Mouse (Mus musculus) MEL (cell line): ENCODE data around the gene Gemin2. TPM values are rescaled to one million over a fixed set of nuclear protein-coding genes. Genes with fewer than 3 reads are reported as not detected.
A peak's percentile ranks its signal among the peaks of the same experiment; 100 is the strongest.

Experiments used
- DNase-seq: peaks from one replicate; pipeline ENCODE4 v3.0.0; 2011; ENCODE audit warnings: low read depth, low spot score
- H3K27ac ChIP-seq: 2 replicates; pipeline ENCODE4 v1.5.1; 2012; ENCODE audit warnings: low read depth, mild to moderate bottlenecking, control low read depth, low read length, moderate library complexity; ENCODE audit not compliant: control insufficient read depth
- H3K27me3 ChIP-seq, 2 experiments: fragments of 150-350 bp in 1 of 2; sonication (generic) in 1 of 2; 2 replicates each; pipeline ENCODE4 v1.6.1; 2012; ENCODE audit warnings: low read length in 2 of 2, mild to moderate bottlenecking in 2 of 2, improper control_type of control experiment in 1 of 2, moderate library complexity in 1 of 2; ENCODE audit not compliant: insufficient read depth in 2 of 2, control insufficient read depth in 1 of 2
- H3K36me3 ChIP-seq, 2 experiments: 2 replicates each; pipeline ENCODE4 v1.6.1; 2012 to 2014; ENCODE audit warnings: low read length in 2 of 2, improper control_type of control experiment in 1 of 2, inconsistent platforms in 1 of 2, mild to moderate bottlenecking in 1 of 2; ENCODE audit not compliant: insufficient read depth in 2 of 2, control insufficient read depth in 1 of 2
- H3K4me1 ChIP-seq, 2 experiments: fragments of 150-350 bp in 1 of 2; sonication (generic) in 1 of 2; 2 replicates each; pipeline ENCODE4 v1.6.1; 2012; ENCODE audit warnings: low read length in 2 of 2, improper control_type of control experiment in 1 of 2, mild to moderate bottlenecking in 1 of 2; ENCODE audit not compliant: insufficient read depth in 2 of 2, control insufficient read depth in 1 of 2
- H3K4me3 ChIP-seq, 2 experiments: fragments of 150-350 bp in 1 of 2; sonication (generic) in 1 of 2; 2 replicates each; pipeline ENCODE4 v1.5.1; 2012; ENCODE audit warnings: low read depth in 2 of 2, low read length in 2 of 2, mild to moderate bottlenecking in 2 of 2, moderate library complexity in 2 of 2, control low read depth in 1 of 2, improper control_type of control experiment in 1 of 2; ENCODE audit not compliant: control insufficient read depth in 1 of 2, insufficient read depth in 1 of 2
- H3K79me2 ChIP-seq: 2 replicates; pipeline ENCODE4 v1.6.1; 2012; ENCODE audit warnings: mild to moderate bottlenecking, low read length, moderate library complexity; ENCODE audit not compliant: control insufficient read depth, poor library complexity, insufficient read depth
- H3K9ac ChIP-seq: 2 replicates; pipeline ENCODE4 v1.6.1; 2012; ENCODE audit warnings: low read depth, mild to moderate bottlenecking, control low read depth, low read length, moderate library complexity; ENCODE audit not compliant: control insufficient read depth, poor library complexity, severe bottlenecking
- H3K9me3 ChIP-seq: fragments of 150-350 bp; sonication (generic); replicated peaks from 2 replicates; pipeline ENCODE4 v1.6.1; 2012; ENCODE audit warnings: mild to moderate bottlenecking, low read length, improper control_type of control experiment, moderate library complexity; ENCODE audit not compliant: insufficient read depth
- BHLHE40 ChIP-seq: IDR thresholded peaks from 2 replicates; pipeline ENCODE4 v1.6.1; 2012; ENCODE audit warnings: low read depth, mild to moderate bottlenecking, inconsistent platforms, low read length, improper control_type of control experiment, borderline replicate concordance
- CHD2 ChIP-seq: IDR thresholded peaks from 2 replicates; pipeline ENCODE4 v1.6.1; 2011; ENCODE audit warnings: low read length, improper control_type of control experiment
- CTCF ChIP-seq, 3 experiments: IDR thresholded peaks in 2 of 3; conservative IDR thresholded peaks in 1 of 3; 2 replicates each; pipeline ENCODE4 v1.5.1; 2011 to 2012; ENCODE audit warnings: low read length in 3 of 3, low read depth in 2 of 3, mild to moderate bottlenecking in 2 of 3, improper control_type of control experiment in 1 of 3, inconsistent platforms in 1 of 3, mixed read lengths in 1 of 3, moderate library complexity in 1 of 3; ENCODE audit not compliant: control insufficient read depth in 1 of 3, insufficient read depth in 1 of 3, poor library complexity in 1 of 3, severe bottlenecking in 1 of 3
- E2F4 ChIP-seq: IDR thresholded peaks from 2 replicates; pipeline ENCODE4 v1.6.1; 2011; ENCODE audit warnings: low read depth, low read length, improper control_type of control experiment, borderline replicate concordance
- ELF1 ChIP-seq: IDR thresholded peaks from 2 replicates; pipeline ENCODE4 v1.6.1; 2014; ENCODE audit warnings: low read depth, mild to moderate bottlenecking, inconsistent platforms, low read length, improper control_type of control experiment, moderate library complexity
- GABPA ChIP-seq: IDR thresholded peaks from 2 replicates; pipeline ENCODE4 v1.6.1; 2012; ENCODE audit warnings: low read depth, mild to moderate bottlenecking, inconsistent platforms, low read length, improper control_type of control experiment, moderate library complexity
- GATA1 ChIP-seq: IDR thresholded peaks from 2 replicates; pipeline ENCODE4 v1.6.1; 2011; ENCODE audit warnings: low read depth, low read length, improper control_type of control experiment
- JUND ChIP-seq: IDR thresholded peaks from 2 replicates; pipeline ENCODE4 v1.6.1; 2011; ENCODE audit warnings: low read depth, mild to moderate bottlenecking, improper control_type of control experiment, low read length
- MAFK ChIP-seq: IDR thresholded peaks from 2 replicates; pipeline ENCODE4 v1.6.1; 2011; ENCODE audit warnings: low read depth, mild to moderate bottlenecking, low read length, improper control_type of control experiment, borderline replicate concordance
- MAX ChIP-seq: IDR thresholded peaks from 2 replicates; pipeline ENCODE4 v1.6.1; 2011; ENCODE audit warnings: low read length, improper control_type of control experiment
- MAZ ChIP-seq: IDR thresholded peaks from 2 replicates; pipeline ENCODE4 v1.6.1; 2012; ENCODE audit warnings: low read depth, mild to moderate bottlenecking, inconsistent platforms, low read length, improper control_type of control experiment
- MEF2A ChIP-seq: IDR thresholded peaks from 2 replicates; pipeline ENCODE4 v1.6.1; 2014; ENCODE audit warnings: low read depth, mild to moderate bottlenecking, inconsistent platforms, low read length, improper control_type of control experiment; ENCODE audit not compliant: poor library complexity, insufficient replicate concordance, severe bottlenecking; ENCODE audit errors: extremely low read depth
- MXI1 ChIP-seq: IDR thresholded peaks from 2 replicates; pipeline ENCODE4 v1.6.1; 2011; ENCODE audit warnings: mild to moderate bottlenecking, low read depth, low read length, improper control_type of control experiment
- MYB ChIP-seq: IDR thresholded peaks from 2 replicates; pipeline ENCODE4 v1.6.1; 2011; ENCODE audit warnings: mild to moderate bottlenecking, low read depth, low read length, improper control_type of control experiment
- MYC ChIP-seq: IDR thresholded peaks from 2 replicates; pipeline ENCODE4 v1.6.1; 2011; ENCODE audit warnings: low read depth, mild to moderate bottlenecking, low read length, improper control_type of control experiment, moderate library complexity
- NELFE ChIP-seq: IDR thresholded peaks from 2 replicates; pipeline ENCODE4 v1.6.1; 2011; ENCODE audit warnings: low read depth, low read length, improper control_type of control experiment
- NRF1 ChIP-seq: IDR thresholded peaks from 2 replicates; pipeline ENCODE4 v1.6.1; 2014; ENCODE audit warnings: low read depth, mild to moderate bottlenecking, inconsistent platforms, low read length, improper control_type of control experiment, moderate library complexity; ENCODE audit not compliant: poor library complexity, insufficient read depth, severe bottlenecking
- RAD21 ChIP-seq: IDR thresholded peaks from 2 replicates; pipeline ENCODE4 v1.6.1; 2011; ENCODE audit warnings: mild to moderate bottlenecking, low read depth, low read length, improper control_type of control experiment
- SIN3A ChIP-seq: IDR thresholded peaks from 2 replicates; pipeline ENCODE4 v1.6.1; 2012; ENCODE audit warnings: low read length, improper control_type of control experiment, inconsistent platforms
- SMC3 ChIP-seq: IDR thresholded peaks from 2 replicates; pipeline ENCODE4 v1.6.1; 2011; ENCODE audit warnings: low read depth, low read length, improper control_type of control experiment
- TAL1 ChIP-seq: IDR thresholded peaks from 2 replicates; pipeline ENCODE4 v1.6.1; 2012; ENCODE audit warnings: mild to moderate bottlenecking, inconsistent platforms, low read length, moderate library complexity, mixed read lengths
- UBTF ChIP-seq: IDR thresholded peaks from 2 replicates; pipeline ENCODE4 v1.6.1; 2012; ENCODE audit warnings: low read depth, mild to moderate bottlenecking, inconsistent platforms, low read length, improper control_type of control experiment, moderate library complexity, borderline replicate concordance; ENCODE audit not compliant: insufficient read depth
- USF1 ChIP-seq: IDR thresholded peaks from 2 replicates; pipeline ENCODE4 v1.6.1; 2014; ENCODE audit warnings: low read depth, mild to moderate bottlenecking, inconsistent platforms, low read length, improper control_type of control experiment, moderate library complexity
- USF2 ChIP-seq, 2 experiments: IDR thresholded peaks; 2 replicates each; pipeline ENCODE4 v1.6.1; 2011 to 2012; ENCODE audit warnings: improper control_type of control experiment in 2 of 2, low read length in 2 of 2, borderline replicate concordance in 1 of 2, inconsistent platforms in 1 of 2, low read depth in 1 of 2, mild to moderate bottlenecking in 1 of 2; ENCODE audit not compliant: insufficient read depth in 1 of 2
- ZC3H11A ChIP-seq: IDR thresholded peaks from 2 replicates; pipeline ENCODE4 v1.6.1; 2012; ENCODE audit warnings: low read depth, mild to moderate bottlenecking, inconsistent platforms, low read length, improper control_type of control experiment
- ZKSCAN1 ChIP-seq: IDR thresholded peaks from 2 replicates; pipeline ENCODE4 v1.6.1; 2012; ENCODE audit warnings: low read depth, mild to moderate bottlenecking, inconsistent platforms, low read length, improper control_type of control experiment, moderate library complexity
- ZMIZ1 ChIP-seq: IDR thresholded peaks from 2 replicates; pipeline ENCODE4 v1.6.1; 2012; ENCODE audit warnings: low read depth, mild to moderate bottlenecking, inconsistent platforms, low read length, improper control_type of control experiment, moderate library complexity
- ZNF384 ChIP-seq: IDR thresholded peaks from 2 replicates; pipeline ENCODE4 v1.6.1; 2012; ENCODE audit warnings: low read depth, mild to moderate bottlenecking, inconsistent platforms, low read length, improper control_type of control experiment
- polyA plus RNA-seq, 2 experiments: library from polyadenylated mRNA; stranded (reverse) in 1 of 2; unstranded in 1 of 2; fragments of >175 nt in 1 of 2; fragments of >200 nt in 1 of 2; gene quantifications; 2 replicates each; pipeline versions ENCODE4 v1.2.1 to v1.2.4; 2012; ENCODE audit warnings: low replicate concordance in 2 of 2, low read depth in 1 of 2; ENCODE audit not compliant: insufficient read length in 2 of 2, insufficient read depth in 1 of 2, missing spikeins in 1 of 2
- total RNA-seq: library from RNA; depleted of rRNA; stranded (reverse); fragments of 300-350 nt; gene quantifications from 2 replicates; pipeline ENCODE4 v1.2.3, GENCODE M21; 2012

Gemin2 gene
- total and polyA plus RNA-seq, 3 experiments: 17.7 to 19.5 TPM; not detected in 1

GRCm38 (mm10) chr12:58964583-58964982 is 48.6 kb upstream of the Gemin2 start:
- peak; percentile 67 for DNase-seq
- peaks cover 0 to 9% of the 10 kb centered on the region in 2 experiments; a peak in 3 of 4 replicates for H3K36me3 ChIP-seq

GRCm38 (mm10) chr12:58976966-58977365 is 36.2 kb upstream of the Gemin2 start:
- DNase-seq: peak; percentile 43
- Histone ChIP-seq H3K9ac (no peak overlapping the region), H3K36me3 (peaks cover 6% of the 10 kb centered on the region in 2 experiments), H3K9me3 (no peaks in the 10 kb centered on the region), H3K27ac (no peak overlapping the region), H3K4me3 (no peak overlapping the region), H3K27me3 (no peaks in the 10 kb centered on the region), H3K4me1 (peaks cover 0 to 5% of the 10 kb centered on the region in 2 experiments; a peak in 1 of 4 replicates), H3K79me2 (no peaks in the 10 kb centered on the region)
- TF ChIP-seq SMC3 (peak; percentile 37), CTCF (IDR thresholded peaks at IDR 0.05 in 2 of 3, conservative IDR thresholded peaks at IDR 0.05 in 1 of 3; ENCODE audit: control insufficient read depth in 1 of 3, insufficient read depth in 1 of 3, low read depth in 2 of 3, low read length in 3 of 3, poor library complexity in 1 of 3, severe bottlenecking in 1 of 3) (peak; percentile 27 to 56 (median 51)), MEF2A (no peak), RAD21 (peak; percentile 48), MAX (no peak)

More at GRCm38 (mm10) chr12:58964583-58964982, 48.6 kb upstream of the Gemin2 start:
- no peak overlapping the region for H3K9ac ChIP-seq
- peak; percentile 40; the same call in 1 of the 2 replicates for TF ChIP-seq ZC3H11A
- TF ChIP-seq UBTF: no peak
- TF ChIP-seq ZMIZ1: no peak
- peak; percentile 68 for TF ChIP-seq RAD21
- TF ChIP-seq SIN3A: no peak
- TF ChIP-seq BHLHE40: no peak
- TF ChIP-seq MAZ: no peak
- no peak for TF ChIP-seq NELFE
- TF ChIP-seq GABPA: no peak
- TF ChIP-seq JUND: no peak
- TF ChIP-seq SMC3: peak; percentile 53
- no peak for TF ChIP-seq USF1
- no peak for TF ChIP-seq ELF1
- no peak for TF ChIP-seq ZKSCAN1
- no peak for TF ChIP-seq TAL1
- TF ChIP-seq E2F4: no peak
- no peak for TF ChIP-seq USF2 (IDR thresholded peaks at IDR 0.05; ENCODE audit: borderline replicate concordance in 1 of 2, insufficient read depth in 1 of 2, low read depth in 1 of 2, low read length in 2 of 2)
- no peak for TF ChIP-seq MXI1
- TF ChIP-seq MYB: no peak
- TF ChIP-seq ZNF384: no peak
- TF ChIP-seq MAFK: no peak
- peak; percentile 76 to 88 (median 78) for TF ChIP-seq CTCF (IDR thresholded peaks at IDR 0.05 in 2 of 3, conservative IDR thresholded peaks at IDR 0.05 in 1 of 3; ENCODE audit: control insufficient read depth in 1 of 3, insufficient read depth in 1 of 3, low read depth in 2 of 3, low read length in 3 of 3, poor library complexity in 1 of 3, severe bottlenecking in 1 of 3)
- TF ChIP-seq CHD2: no peak
- TF ChIP-seq NRF1: no peak
- TF ChIP-seq MYC: peak; percentile 69
- no peak for TF ChIP-seq GATA1
- TF ChIP-seq MEF2A: no peak
- H3K4me3 ChIP-seq: no peak overlapping the region
- H3K79me2 ChIP-seq: no peaks in the 10 kb centered on the region
- H3K27ac ChIP-seq: no peak overlapping the region
- H3K4me1 ChIP-seq: peaks cover 3 to 7% of the 10 kb centered on the region in 2 experiments
- no peaks in the 10 kb centered on the region for H3K27me3 ChIP-seq
- H3K9me3 ChIP-seq: no peaks in the 10 kb centered on the region
